Mouse (Mus musculus): ENCODE measurements around the gene Cytl1.
A peak's percentile ranks its signal among the peaks of the same experiment; 100 is the strongest.

GRCm38 (mm10) chr5:37752027-37752967 lies 17.0 kb downstream of the Cytl1 start:
- TF ChIP-seq POLR2A (IDR thresholded peaks at IDR 0.05; ENCODE audit: extremely low read depth, insufficient read depth, low read length) (no peak), CTCF (IDR thresholded peaks at IDR 0.05; ENCODE audit: low read depth, low read length) (peak; percentile 73)
